In genomic region chr14:33370056-33370455, GRCm38 (mm10) we compare ENCODE assay signal across 7 mouse cellular contexts.
DNase-seq lines count a peak whose midpoint lies in the region; ATAC-seq lines count a peak whose summit lies in the region.

No protein-coding gene starts in this region.

- H3K4me3 ChIP-seq in embryonic facial prominence, embryonic 14.5 days (ENCODE audit: low read depth, low read length), result no peak overlapping the region

- peak; percentile 50 for ATAC-seq in embryonic facial prominence, embryonic 14.5 days (ENCODE audit: low read depth)
- ATAC-seq in CD4-positive, CD25-positive, alpha-beta regulatory T cell, adult 4 months, result no peak

- DNase-seq in kidney, adult 11 months, result peak; percentile 26
- no peak for DNase-seq in kidney, adult 8-10 months
- DNase-seq in embryonic facial prominence, embryonic 14.5 days (ENCODE audit: low spot score), result no peak
- peak; percentile 34 for DNase-seq in kidney, postnatal 14 days
- peak; percentile 38 for DNase-seq in retina, embryonic 14.5 days (ENCODE audit: low spot score)
- DNase-seq in urinary bladder, postnatal 10 days (ENCODE audit: low spot score), result no peak

- no peak overlapping the region for H3K27ac ChIP-seq in embryonic facial prominence, embryonic 14.5 days (replicated peaks; ENCODE audit: low read depth, low read length)

- no peaks in the 10 kb centered on the region for H3K36me3 ChIP-seq in embryonic facial prominence, embryonic 14.5 days (ENCODE audit: control insufficient read depth, insufficient read depth, low read length)

- H3K4me2 ChIP-seq in embryonic facial prominence, embryonic 14.5 days (ENCODE audit: low read depth, low read length), result peak overlapping the region; percentile 41

- H3K4me1 ChIP-seq in embryonic facial prominence, embryonic 14.5 days (ENCODE audit: control insufficient read depth, insufficient read depth, low read length), result peaks cover 4% of the 10 kb centered on the region; the same call in 1 of the 2 replicates

- H3K27me3 ChIP-seq in embryonic facial prominence, embryonic 14.5 days (replicated peaks; ENCODE audit: control insufficient read depth, insufficient read depth, low read length), result no peaks in the 10 kb centered on the region

- WGBS in embryonic facial prominence, embryonic 14.5 days, result 6% methylated on average over 7 of the region's 7 CpGs

- peak overlapping the region; percentile 14; the same call in 1 of the 2 replicates for H3K9ac ChIP-seq in embryonic facial prominence, embryonic 14.5 days (ENCODE audit: low read depth, low read length)

- no peaks in the 10 kb centered on the region for H3K9me3 ChIP-seq in embryonic facial prominence, embryonic 14.5 days (ENCODE audit: control insufficient read depth, low read length)

Comparison
In these comparisons a context has a peak if more than half of its experiments do, and no peak if none do; other contexts are left out.
1. DNase-seq: peak in kidney, adult 11 months (single experiment), kidney, postnatal 14 days (single experiment) and retina, embryonic 14.5 days (single experiment); none in kidney, adult 8-10 months (0 of 2), embryonic facial prominence, embryonic 14.5 days (single experiment) and urinary bladder, postnatal 10 days (single experiment).